Mouse (Mus musculus): ENCODE results near the gene Pwwp2b.
A peak's percentile ranks its signal among the peaks of the same experiment; 100 is the strongest.

Pwwp2b gene

DNA sequence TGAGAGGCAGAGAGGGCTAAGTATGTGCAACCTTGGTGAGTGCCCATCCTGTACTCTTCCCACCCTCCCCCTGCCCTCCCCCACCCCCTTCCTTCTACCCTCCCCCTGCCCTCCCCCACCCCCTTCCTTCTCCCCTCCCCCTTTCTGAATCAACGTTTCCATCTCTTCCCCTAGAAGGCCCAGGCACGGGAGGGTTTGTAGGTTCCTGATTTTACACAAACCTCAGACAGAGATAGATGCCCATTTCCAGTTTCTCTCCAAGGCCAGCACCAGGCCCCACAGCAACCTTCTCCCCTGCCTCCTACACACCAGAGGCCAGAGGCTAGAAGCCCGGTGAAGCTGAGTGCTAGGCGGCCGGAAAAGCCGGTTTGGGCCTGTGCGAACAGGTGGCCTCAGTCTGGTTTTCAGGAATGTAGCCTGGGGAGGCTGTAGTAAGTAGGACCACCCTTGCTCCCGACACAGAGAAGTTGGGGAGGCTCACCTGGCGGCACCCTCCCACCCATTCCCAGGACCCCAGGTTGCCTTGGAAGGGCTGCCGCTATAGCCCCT lies 48.3 kb downstream of the Pwwp2b start:
- DNase-seq (ENCODE audit: inconsistent age in 2 of 2, low spot score in 1 of 2), result no peak

DNA sequence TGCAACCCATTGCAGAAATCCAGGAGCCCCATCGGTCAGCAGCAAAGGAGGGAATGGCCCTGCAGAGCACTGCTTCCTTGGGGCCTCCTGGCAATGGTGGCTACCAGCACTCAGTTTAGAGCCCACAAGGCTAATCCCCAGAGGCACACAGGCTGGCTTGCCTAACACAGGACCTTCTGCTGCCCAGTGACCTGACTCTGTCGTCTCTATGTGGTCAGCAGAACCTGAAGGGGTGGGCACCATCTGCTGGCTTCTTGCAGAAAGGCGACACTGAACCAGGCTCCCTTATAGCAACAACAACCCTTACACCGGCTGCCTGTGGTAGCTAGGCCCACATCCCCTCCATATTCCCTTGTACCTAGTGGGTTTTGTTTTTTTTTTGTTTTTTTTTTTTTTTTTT lies 50.2 kb downstream of the Pwwp2b start:
- DNase-seq (ENCODE audit: inconsistent age in 2 of 2, low spot score in 1 of 2), result peak; percentile 42 to 67

DNA sequence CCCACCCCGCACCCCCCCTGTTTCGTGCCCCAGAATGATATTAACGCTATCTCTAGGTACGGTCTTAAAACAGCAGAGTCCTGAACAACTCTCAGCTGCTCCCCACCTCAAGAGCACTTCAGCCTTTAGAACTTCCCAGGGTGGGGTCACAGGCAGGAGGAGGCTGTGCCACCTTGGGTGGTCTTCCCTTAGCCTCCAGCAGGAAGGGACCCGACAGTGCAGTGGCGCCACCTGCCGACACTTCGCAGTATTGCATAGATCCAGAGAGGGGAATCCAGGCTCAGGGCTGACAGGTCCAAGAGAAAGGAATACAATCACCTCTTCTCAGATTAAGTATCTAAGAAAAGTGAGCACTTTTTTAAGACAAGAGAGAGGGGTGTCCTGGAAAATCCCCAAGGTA lies 51.1 kb downstream of the Pwwp2b start:
- DNase-seq (ENCODE audit: inconsistent age in 2 of 2, low spot score in 1 of 2), result peak; percentile 84 to 96

DNA sequence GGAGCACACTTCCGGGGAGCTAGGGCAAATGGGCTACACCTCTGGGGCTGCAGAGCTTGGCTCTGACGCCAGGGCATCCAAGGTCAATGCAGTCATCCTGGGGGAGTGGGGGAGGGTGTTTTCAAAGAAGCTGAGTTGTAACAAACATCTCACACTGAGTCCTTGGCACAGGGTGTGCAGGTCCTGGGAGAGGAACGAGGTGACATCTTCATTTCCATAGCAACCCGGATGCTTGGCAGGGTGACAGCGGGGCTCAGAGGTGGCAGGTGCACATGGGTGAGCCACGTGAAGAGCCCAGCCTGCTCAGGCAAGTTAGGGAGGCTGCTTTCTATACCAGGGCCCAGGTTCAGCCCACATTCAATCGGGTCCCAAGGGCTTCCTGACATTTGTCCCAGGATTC lies 52.1 kb downstream of the Pwwp2b start:
- DNase-seq (ENCODE audit: inconsistent age in 2 of 2, low spot score in 1 of 2), result peak; percentile 92 to 96

DNA sequence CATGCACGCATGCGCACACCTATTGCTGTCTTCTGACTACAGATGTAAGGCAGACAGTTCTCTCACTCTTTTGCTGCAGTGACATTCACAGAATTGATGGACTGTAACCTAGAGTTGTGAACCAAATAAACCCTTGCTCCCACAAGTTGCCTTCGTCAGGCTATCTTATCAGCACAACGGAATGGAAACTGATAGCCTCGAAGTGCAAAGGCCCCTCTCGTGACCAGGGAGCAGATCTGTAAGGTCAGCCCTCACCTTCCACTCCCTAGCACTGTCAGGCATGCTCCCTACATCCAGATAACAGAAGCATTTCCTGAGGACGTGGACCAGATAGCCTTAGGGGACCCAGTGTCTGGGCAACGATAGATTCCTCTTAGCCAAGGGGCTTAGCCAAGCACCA lies 53.2 kb downstream of the Pwwp2b start:
- no peak for DNase-seq (ENCODE audit: inconsistent age in 2 of 2, low spot score in 1 of 2)

DNA sequence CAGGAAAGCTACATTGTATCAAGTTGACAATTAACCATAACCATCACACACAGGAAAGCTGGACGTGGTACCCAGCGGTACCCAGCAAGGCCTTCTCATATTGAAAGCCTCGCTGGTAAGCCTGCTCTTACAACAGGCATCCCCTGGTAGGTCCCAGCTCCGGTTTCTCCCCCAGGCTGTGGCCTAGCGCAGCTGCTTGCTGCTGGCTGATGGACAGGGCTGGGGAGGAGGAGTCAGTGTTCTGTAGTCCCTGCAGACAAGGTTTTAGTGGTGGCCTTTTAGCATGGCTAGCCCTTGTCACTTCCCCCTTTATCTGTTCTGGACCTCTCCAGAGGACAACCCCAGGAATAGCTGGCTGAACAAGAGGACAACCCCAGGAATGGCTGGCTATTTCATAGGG lies 54.0 kb downstream of the Pwwp2b start:
- peak in 1 of 2 experiments; percentile 27 for DNase-seq (ENCODE audit: inconsistent age in 2 of 2, low spot score in 1 of 2)

DNA sequence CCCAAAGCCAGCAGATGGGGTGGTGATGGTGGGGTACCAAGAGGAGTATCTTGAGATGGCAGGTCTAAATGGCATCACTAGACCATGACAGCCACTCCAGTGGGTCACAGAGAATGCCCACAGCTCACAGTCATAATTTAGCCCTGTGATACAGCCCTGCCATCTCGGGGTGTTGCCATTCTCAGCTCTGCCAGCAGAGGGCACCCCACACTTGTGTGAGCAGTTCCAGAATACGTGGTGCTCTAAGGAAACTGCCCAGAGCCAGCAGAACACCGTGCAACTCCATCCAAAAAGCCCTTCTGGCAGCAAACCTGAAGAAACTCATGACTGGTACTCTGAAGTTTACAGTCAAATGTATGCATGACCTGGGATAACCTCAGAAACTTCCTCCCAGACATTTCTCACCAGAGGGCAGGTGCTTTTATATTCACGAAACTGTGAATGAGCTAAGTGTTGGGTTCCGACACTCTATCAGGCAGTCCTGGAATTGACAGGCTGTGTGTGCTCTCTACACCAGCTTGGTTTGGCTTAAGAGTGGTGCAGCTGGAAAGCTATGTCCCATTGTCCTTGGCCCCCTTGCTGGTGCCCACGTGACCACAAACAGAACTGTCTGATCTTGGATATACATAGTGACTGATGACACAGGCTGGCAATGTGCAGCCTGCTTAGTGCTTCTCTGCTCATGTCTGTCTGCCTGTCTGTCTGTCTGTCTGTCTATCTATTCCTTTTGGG lies 55.2 kb downstream of the Pwwp2b start:
- DNase-seq (ENCODE audit: inconsistent age in 2 of 2, low spot score in 1 of 2), result peak; percentile 89 to 97

DNA sequence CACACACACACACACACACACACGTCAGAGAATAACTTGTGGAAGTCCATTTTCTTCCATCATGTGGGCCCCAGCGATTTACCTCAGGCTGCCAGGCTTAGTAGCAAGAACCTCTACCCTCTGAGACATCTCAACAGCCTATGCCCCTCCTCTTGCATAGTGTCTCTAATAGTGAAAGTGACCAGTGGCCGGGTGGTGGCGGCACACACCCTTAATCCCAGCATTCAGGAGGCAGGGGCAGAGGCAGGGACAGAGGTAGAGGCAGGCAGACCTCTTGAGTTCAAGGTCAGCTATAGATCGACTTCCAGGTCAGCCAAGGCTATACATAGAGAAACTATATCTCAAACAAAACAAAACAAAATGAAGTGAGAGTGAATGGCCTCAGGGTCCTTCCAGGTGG lies 56.0 kb downstream of the Pwwp2b start:
- DNase-seq (ENCODE audit: inconsistent age in 2 of 2, low spot score in 1 of 2), result peak in 1 of 2 experiments; percentile 64

DNA sequence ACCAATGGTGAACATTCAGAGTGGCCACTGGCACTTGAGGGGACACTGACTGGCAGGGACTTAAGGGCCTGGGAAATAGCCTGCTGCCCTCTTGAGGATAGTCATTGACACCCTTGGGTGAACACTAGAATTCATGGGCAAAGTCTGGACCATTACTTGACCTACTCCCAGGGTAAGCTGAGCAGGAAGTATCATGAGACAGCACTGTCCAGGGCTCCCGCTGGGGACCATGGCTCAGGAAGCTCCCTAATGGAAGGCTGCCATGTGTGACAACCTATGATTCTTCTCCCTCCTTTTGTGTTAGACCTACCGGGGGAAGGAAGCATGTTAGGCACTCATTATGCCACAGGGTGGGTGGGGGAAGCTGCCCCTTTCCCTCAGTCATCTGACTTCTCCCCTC lies 58.8 kb downstream of the Pwwp2b start:
- DNase-seq (ENCODE audit: inconsistent age in 2 of 2, low spot score in 1 of 2), result peak in 1 of 2 experiments; percentile 35

DNA sequence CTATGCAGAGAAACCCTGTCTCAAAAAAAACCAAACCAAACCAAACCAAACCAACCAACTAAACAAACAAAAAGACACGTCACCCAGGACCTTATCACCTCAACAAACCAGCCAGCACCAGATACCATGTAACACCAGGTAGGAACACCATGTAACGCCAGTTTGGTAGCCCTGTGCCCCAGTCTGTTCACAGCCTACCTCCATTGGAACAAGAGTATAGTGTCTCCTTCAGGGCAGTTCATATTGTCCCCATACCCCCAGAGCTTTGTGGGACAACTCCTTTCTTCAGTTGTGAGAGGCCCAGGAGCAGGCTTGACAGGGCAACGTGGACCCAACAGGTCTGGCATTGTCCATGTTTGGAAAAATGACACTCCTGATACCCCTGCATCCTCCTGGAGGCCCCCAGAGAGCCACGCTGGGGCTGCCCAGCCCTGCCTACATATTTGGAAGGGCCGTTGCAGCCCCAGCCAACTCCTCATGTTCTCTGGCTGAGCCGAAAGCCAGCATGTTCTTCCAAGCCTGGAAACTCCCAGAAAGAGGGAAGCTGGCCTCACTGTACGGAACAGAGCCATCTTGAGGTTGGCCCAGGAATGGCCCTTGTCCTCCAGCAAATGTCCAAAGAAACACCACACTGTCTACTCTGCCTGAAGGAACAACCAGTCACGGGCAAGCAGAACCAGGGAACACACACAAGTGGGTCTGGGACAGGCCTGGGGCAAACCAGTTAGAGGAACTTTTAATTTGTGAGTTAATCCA lies 60.0 kb downstream of the Pwwp2b start:
- peak; percentile 61 to 79 for DNase-seq (ENCODE audit: inconsistent age in 2 of 2, low spot score in 1 of 2)

DNA sequence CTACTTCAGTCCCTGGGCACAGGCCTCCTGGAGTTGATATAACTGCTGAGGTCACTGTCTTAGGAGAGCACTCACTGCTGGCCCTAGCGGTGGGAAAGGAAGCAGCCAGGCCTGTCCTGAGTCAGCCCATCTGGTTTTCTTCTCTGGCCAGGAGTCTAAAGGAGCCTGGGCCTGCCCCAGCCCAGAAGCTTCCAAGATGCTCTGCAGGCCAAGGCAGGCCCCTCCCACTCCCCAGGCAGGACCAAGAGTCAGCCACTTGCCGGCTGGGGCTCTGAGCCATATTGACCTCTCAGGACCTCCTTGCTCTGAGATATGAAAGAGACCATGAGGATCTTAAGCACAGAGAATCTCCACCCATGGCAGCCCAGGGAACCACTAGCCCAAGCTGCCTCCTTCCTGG lies 60.8 kb downstream of the Pwwp2b start:
- peak in 1 of 2 experiments; percentile 69 for DNase-seq (ENCODE audit: inconsistent age in 2 of 2, low spot score in 1 of 2)

DNA sequence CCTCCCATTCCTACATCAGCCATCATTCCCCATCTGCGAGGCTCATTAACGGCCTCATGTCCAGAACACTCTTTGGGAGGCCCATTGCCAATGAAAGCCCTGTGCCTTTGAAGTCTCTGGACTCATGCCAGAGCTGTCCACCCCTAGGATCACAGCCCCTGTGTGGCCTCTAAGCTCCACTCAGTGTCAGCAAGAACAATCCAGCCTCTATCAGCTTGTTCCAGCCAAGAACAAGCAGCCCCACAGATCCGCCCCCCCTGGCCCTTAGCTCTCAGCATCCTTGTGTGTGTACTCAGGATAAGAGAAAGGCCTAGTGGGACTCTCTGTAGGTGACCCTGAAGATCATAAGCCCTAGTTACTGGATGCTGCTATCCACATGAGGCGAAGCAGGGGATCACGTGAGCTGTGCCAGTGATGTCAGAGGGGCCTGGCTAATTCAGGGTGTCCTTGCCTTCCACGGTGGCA lies 62.2 kb downstream of the Pwwp2b start:
- peak; percentile 74 to 88 for DNase-seq (ENCODE audit: inconsistent age in 2 of 2, low spot score in 1 of 2)

DNA sequence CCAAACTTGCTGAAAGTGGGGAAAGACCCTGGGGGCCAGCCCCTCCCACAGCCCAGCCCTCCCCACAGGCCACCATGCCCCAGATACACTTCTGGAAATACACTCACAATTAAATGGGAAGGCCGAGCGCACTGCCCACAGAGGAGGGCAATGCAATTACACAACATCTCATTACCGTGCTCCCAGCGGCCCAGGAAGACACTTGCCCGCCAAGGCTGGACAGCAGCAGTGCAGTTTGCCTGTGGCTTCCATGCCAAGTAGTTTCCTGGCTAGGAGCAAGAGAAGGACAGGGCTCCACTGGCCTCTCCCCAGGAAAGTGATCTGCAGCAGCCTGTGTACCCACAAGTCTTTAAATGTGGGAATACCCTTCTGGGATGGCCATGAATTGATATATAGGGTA lies 64.4 kb downstream of the Pwwp2b start:
- peak; percentile 44 to 79 for DNase-seq (ENCODE audit: inconsistent age in 2 of 2, low spot score in 1 of 2)

DNA sequence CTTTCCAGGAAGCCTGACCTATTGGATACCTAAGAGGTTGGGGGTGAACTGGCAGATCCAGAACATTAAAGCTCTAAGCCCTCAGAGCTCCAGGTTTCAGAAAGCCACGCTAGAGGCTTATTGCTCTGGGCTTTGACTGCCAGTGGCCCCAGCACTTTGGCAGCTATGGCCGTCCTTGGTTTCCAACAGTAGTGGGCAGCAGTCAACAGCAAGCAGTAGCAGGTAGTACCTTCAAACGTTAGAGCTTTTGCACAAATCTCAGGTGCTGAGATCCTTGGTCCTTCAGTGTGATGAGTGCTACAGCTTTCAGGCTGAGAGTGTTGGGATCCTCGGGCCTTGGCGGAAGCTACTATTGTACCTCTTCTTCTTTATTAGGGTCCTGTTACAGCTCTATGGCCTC lies 65.1 kb downstream of the Pwwp2b start:
- no peak for DNase-seq (ENCODE audit: inconsistent age in 2 of 2, low spot score in 1 of 2)

DNA sequence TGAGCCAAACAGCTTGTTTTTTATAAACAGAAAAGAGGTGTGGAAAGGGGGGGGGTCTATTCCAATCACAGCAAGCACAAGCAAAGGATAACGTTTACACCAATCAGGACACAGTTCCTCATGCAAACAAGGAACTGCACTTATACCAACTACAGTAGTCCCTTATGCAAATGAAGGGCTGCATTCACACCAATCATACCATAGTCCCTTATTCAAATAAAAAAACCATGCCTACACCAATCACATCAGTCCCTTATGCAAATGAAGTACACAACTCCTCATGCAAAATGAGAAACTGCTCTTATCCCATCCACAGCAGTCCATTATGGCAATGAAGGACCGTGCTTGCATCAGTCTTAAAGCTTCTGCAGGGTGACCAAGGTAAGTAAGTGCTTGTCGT lies 66.4 kb downstream of the Pwwp2b start:
- DNase-seq (ENCODE audit: inconsistent age in 2 of 2, low spot score in 1 of 2), result no peak

DNA sequence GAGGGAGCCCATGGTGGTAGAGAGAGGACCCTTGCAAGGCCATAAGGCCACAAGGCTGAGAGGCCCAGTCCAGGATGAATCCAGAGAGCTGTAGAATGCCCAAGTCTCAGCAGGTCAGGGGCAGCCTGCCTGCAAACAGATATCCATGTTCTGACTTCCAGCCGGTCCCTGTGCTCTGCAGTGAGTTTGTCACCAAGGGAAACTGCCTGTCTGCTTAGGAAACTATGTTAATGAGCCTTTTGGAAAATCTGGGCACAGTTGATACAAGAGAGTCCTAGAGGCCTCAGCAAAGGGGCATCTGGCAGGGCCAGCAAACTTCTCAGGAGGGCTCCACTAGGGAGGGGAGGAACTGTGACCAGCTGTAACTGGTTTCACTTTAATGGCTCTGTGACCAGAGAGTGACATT lies 70.7 kb downstream of the Pwwp2b start:
- DNase-seq (ENCODE audit: inconsistent age in 2 of 2, low spot score in 1 of 2), result peak in 1 of 2 experiments; percentile 75
